Mouse (Mus musculus) liver, embryonic 14 days (tissue): ENCODE measurements around the gene Smg8. TPM values are rescaled to one million over a fixed set of nuclear protein-coding genes. Genes with fewer than 3 reads are reported as not detected.

Experiments used
- polyA plus RNA-seq: library from polyadenylated mRNA; depleted of rRNA; stranded (reverse); fragments of >200 nt; gene quantifications from 2 replicates; pipeline ENCODE4 v1.2.3, GENCODE M21; 2012; rRNA removed

Smg8 gene
- polyA plus RNA-seq: 5.9 and 7.2 TPM in 2 replicates

GRCm38 (mm10) chr11:87086290-87086984 lies at the start of gene Smg8:
Gene Smg8 (minus strand): TSS chr11:87086774.

GRCm38 (mm10) chr11:87126824-87127816 lies 40.5 kb upstream of the Smg8 start, which contains the start of gene Trim37:
Gene Trim37 (plus strand): TSS chr11:87127077.

DNA sequence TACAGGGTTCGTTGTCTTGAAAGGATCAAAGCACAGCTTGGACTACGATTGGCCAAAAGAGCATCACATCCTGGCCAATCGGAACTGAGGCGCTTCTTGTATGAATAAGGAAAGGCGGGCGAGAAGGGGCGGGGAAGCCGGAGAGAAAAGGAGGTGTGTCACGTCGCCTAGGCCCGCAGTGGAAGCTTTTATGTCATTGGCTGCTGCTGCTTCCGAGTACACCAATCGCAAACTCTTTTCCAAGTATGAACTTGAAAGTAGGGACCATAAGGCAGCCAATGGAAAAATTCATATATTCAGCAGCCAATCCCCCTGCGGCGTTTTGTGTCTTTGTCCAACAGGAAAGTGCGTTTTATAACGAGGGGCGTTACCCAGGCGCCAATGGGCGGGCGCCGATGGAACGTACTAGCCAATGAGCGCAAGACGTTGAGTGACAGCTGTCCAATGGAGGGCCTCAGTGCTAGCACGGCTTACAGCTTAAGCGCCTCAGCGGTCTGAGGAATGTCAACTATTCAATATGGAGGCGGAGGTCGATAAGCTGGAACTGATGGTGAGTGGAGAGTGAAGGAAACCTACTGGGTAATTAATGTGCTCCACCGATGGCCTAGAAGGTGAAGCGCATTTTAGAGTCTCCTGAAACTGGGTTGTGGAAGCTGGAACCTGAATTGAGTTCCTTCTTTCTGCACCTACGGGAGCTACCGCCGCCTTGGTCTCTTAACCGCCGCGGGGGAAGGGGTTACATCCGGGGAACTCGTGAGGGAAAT lies 22.4 kb upstream of the Smg8 start, which contains the start of gene Ska2:
Gene Ska2, plus strand, starts transcription at position 480 of the 764 bp plus-strand sequence.

DNA sequence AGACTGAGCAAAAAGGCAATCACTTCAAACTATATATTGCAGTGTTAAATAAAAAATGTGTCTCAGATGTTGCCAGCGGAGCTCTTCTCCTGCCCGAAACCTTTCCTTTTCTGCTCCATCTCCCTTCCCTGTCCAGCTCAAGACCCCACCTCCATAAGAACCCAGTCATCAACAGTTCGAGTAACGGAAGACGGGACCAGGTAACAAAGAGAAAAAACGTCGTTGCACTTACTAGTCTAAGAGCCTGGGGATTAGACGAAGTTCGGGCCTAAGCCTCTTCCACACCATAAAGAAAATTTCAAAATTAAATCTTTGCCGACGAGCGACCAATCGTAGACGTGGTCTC lies 21.8 kb upstream of the Smg8 start, which contains the start of gene Prr11:
Gene Prr11, minus strand, starts transcription at position 300 of the 346 bp plus-strand sequence.

GRCm38 (mm10) chr11:87073866-87074440 lies 12.6 kb downstream of the Smg8 start, which contains the start of gene Gdpd1:
Gene Gdpd1 (minus strand): TSS chr11:87074062.

Other genes with a start within 250 kb of the Smg8 start
- gene Ypel2, start 93.1 kb downstream of the Smg8 start, polyA plus RNA-seq: 0.77 and 0.83 TPM in 2 replicates
- gene Gdpd1, start 12.7 kb downstream of the Smg8 start, polyA plus RNA-seq: 1.6 and 1.8 TPM in 2 replicates
- 11.3 and 11.8 TPM in 2 replicates for gene Prr11, start 21.9 kb upstream of the Smg8 start, polyA plus RNA-seq
- gene Ska2, start 22.5 kb upstream of the Smg8 start, polyA plus RNA-seq: 19.9 and 22.1 TPM in 2 replicates
- gene Trim37, start 40.3 kb upstream of the Smg8 start, polyA plus RNA-seq: 8.6 and 9.2 TPM in 2 replicates